Mouse (Mus musculus) heart, postnatal 25 days (tissue): ENCODE measurements around the gene Ldb1. TPM values are rescaled to one million over a fixed set of nuclear protein-coding genes. Genes with fewer than 3 reads are reported as not detected.
"Not testable (repeated sequence)": the region's sequence is repeated elsewhere in the genome, so short reads cannot be mapped to it uniquely, and the experiment has no call there.

ENCODE experiments used
- DNase-seq: peaks from one replicate; pipeline ENCODE4 v3.0.0; 2022; ENCODE audit warnings: low spot score
- intact Hi-C: fragments of 180-260 bp; cut with DNase I; formaldehyde crosslinking; loops from one replicate; pipeline ENCODE4 v1.15.1; 2025
- total RNA-seq, 2 experiments: library from RNA; stranded (reverse); gene quantifications; 2 replicates each; pipeline ENCODE4 v1.2.3; 2021

The Ldb1 gene
- total RNA-seq, 2 experiments from 2014 or later = 40.3 to 44.7 TPM

- intact Hi-C loops, DNase-seq: not testable (repeated sequence)
Measured at GRCm38 (mm10) chr19:45993441-45993840, 51.6 kb downstream of the Ldb1 start.

DNA sequence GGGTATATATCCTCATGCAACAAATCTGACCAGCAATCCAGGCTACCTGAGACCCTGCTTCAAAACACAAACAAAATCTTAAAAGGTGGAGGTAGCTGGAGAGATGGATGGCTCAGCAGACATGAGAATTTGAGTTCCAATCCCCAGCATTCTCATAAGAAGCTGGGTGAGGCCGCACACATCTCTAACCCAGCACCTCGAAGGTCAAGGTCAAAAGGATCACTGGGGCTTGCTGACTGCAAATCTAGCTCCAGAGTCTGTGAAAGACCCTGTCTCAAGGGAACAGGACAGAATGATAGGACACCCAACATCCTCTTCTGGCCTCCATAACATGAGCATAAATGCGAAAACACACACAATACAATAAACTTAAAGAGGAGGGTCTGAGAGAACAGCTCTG, 53.8 kb downstream of the Ldb1 start:
- intact Hi-C loops = no loop called here
- DNase-seq = no peak

GRCm38 (mm10) chr19:45988238-45988637, 56.8 kb downstream of the Ldb1 start:
- intact Hi-C loops = no loop called here
- no peak for DNase-seq

DNA sequence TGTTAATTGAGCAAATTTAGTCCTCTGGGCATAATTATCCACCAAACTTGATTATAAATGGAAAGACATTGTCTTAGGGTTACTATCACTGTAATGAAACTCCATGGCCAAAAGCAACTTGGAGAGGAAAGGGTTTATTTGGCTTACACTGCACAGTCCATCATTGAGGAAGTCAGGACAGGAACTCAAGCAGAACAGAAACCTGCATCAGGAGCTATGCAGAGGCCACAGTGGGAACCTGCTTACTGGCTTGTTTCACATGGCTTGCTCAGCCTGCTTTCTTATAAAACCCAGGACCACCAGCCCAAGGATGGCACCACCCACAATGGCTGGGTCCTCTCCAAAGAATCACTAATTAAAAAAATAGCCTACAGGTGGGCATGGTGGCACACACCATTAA, 60.6 kb downstream of the Ldb1 start:
- no peak for DNase-seq
- intact Hi-C loops = no loop called here

Other genes with a start within 250 kb of the Ldb1 start
- gene Kcnip2, start 229.2 kb downstream of the Ldb1 start, total RNA-seq = 100 to 1,000 TPM; 205 to 217 TPM
- 10 to 100 TPM; 14.8 to 16.0 TPM for gene Armh3, start 46.7 kb downstream of the Ldb1 start, total RNA-seq
- 1 to 10 TPM; 6.2 to 7.0 TPM for gene Hps6, start 41.7 kb downstream of the Ldb1 start, total RNA-seq
- 10 to 100 TPM; 14.0 to 14.9 TPM for gene Pprc1, start 328 bp downstream of the Ldb1 start, total RNA-seq
- 10 to 100 TPM; 14.9 to 16.6 TPM for gene Nolc1, start 30.6 kb upstream of the Ldb1 start, total RNA-seq
- gene Elovl3, start 86.7 kb upstream of the Ldb1 start, total RNA-seq = under 1 TPM in 1 of 2 experiments, not detected in 1; 0.22 TPM
- under 1 TPM; 0.42 to 0.61 TPM for gene Pitx3, start 103.1 kb upstream of the Ldb1 start, total RNA-seq
- gene Gbf1, start 107.3 kb upstream of the Ldb1 start, total RNA-seq = 10 to 100 TPM; 44.1 to 49.0 TPM